Mouse (Mus musculus): ENCODE measurements around the gene Coa6. TPM values are rescaled to one million over a fixed set of nuclear protein-coding genes. Genes with fewer than 3 reads are reported as not detected.
A peak's percentile ranks its signal among the peaks of the same experiment; 100 is the strongest.
"Not testable (repeated sequence)": the region's sequence is repeated elsewhere in the genome, so short reads cannot be mapped to it uniquely, and the experiment has no call there.

The Coa6 gene
- 10 to 100 TPM; 21.7 to 24.6 TPM for total RNA-seq (2021)

- intact Hi-C loops (cut with DNase I), result loop anchor here (5.0 kb wide), 1 partner anchor 525 kb away; the partner anchor contains the start of gene Tomm20
These were observed at the start of gene Coa6 for GRCm38 (mm10) chr8:126422174-126422919. Gene Coa6, plus strand, starts transcription at chr8:126422515.

GRCm38 (mm10) chr8:126379580-126379979, 42.7 kb upstream of the Coa6 start:
- no peak for DNase-seq
- intact Hi-C loops (cut with DNase I), result no loop called here

More at GRCm38 (mm10) chr8:126422174-126422919, at the start of gene Coa6:
- DNase-seq, result peak; percentile 98 to 99

GRCm38 (mm10) chr8:126380141-126380540, 42.2 kb upstream of the Coa6 start:
- intact Hi-C loops (cut with DNase I), result loop anchor here (5.0 to 10.0 kb wide), 2 partner anchors 123 to 425 kb away; no protein-coding TSS in a partner anchor
- DNase-seq, result no peak

- no peak for DNase-seq
- intact Hi-C loops (cut with DNase I), result loop anchor here (5.0 to 10.0 kb wide), 2 partner anchors 124 to 426 kb away; no protein-coding TSS in a partner anchor
These were observed 41.0 kb upstream of the Coa6 start for GRCm38 (mm10) chr8:126381299-126381698.

- DNase-seq, result no peak
- intact Hi-C loops (cut with DNase I), result loop anchor here (5.0 to 10.0 kb wide), 2 partner anchors 125 to 427 kb away; no protein-coding TSS in a partner anchor
These were observed 40.1 kb upstream of the Coa6 start for GRCm38 (mm10) chr8:126382216-126382615.

- DNase-seq, result no peak
- intact Hi-C loops (cut with DNase I), result loop anchor here (5.0 to 10.0 kb wide), 2 partner anchors 125 to 428 kb away; no protein-coding TSS in a partner anchor
These were observed 39.6 kb upstream of the Coa6 start for GRCm38 (mm10) chr8:126382749-126383148.

GRCm38 (mm10) chr8:126387566-126387965, 34.7 kb upstream of the Coa6 start:
- DNase-seq, result no peak
- intact Hi-C loops (cut with DNase I), result loop anchor here (10.0 kb wide), 1 partner anchor 433 kb away; no protein-coding TSS in a partner anchor

GRCm38 (mm10) chr8:126391541-126391940, 30.8 kb upstream of the Coa6 start:
- no peak for DNase-seq
- intact Hi-C loops (cut with DNase I), result no loop called here

GRCm38 (mm10) chr8:126395386-126395785, 26.9 kb upstream of the Coa6 start:
- intact Hi-C loops (cut with DNase I), result no loop called here
- no peak for DNase-seq

- intact Hi-C loops (cut with DNase I), result no loop called here
- DNase-seq, result no peak
These were observed 26.4 kb upstream of the Coa6 start for GRCm38 (mm10) chr8:126395917-126396316.

GRCm38 (mm10) chr8:126398349-126398748, 24.0 kb upstream of the Coa6 start:
- no peak for DNase-seq
- intact Hi-C loops (cut with DNase I), result no loop called here

- intact Hi-C loops (cut with DNase I); DNase-seq: not testable (repeated sequence)
These were observed 17.8 kb upstream of the Coa6 start for GRCm38 (mm10) chr8:126404550-126404949.

- DNase-seq, result no peak
- intact Hi-C loops (cut with DNase I), result no loop called here
These were observed 17.3 kb upstream of the Coa6 start for GRCm38 (mm10) chr8:126405030-126405429.

- intact Hi-C loops (cut with DNase I), result loop anchor here (5.0 kb wide), 1 partner anchor 526 kb away; the partner anchor contains the start of gene Tomm20
- no peak for DNase-seq
These were observed 1.5 kb upstream of the Coa6 start for GRCm38 (mm10) chr8:126420834-126421233.

- intact Hi-C loops (cut with DNase I), result loop anchor here (5.0 kb wide), 1 partner anchor 524 kb away; the partner anchor contains the start of gene Tomm20
These were observed 595 bp downstream of the Coa6 start for GRCm38 (mm10) chr8:126422920-126423300.

GRCm38 (mm10) chr8:126424163-126424562, 1.8 kb downstream of the Coa6 start:
- intact Hi-C loops (cut with DNase I), result loop anchor here (5.0 kb wide), 1 partner anchor 523 kb away; the partner anchor contains the start of gene Tomm20
- DNase-seq, result no peak

More at GRCm38 (mm10) chr8:126422920-126423300, 595 bp downstream of the Coa6 start:
- no peak for DNase-seq

GRCm38 (mm10) chr8:126424946-126425345, 2.6 kb downstream of the Coa6 start:
- intact Hi-C loops (cut with DNase I), result loop anchor here (5.0 kb wide), 1 partner anchor 522 kb away; the partner anchor contains the start of gene Tomm20
- DNase-seq, result no peak

- intact Hi-C loops (cut with DNase I), result no loop called here
These were observed 7.3 kb downstream of the Coa6 start for GRCm38 (mm10) chr8:126429635-126430034.

GRCm38 (mm10) chr8:126433827-126434226, 11.5 kb downstream of the Coa6 start:
- intact Hi-C loops (cut with DNase I), result no loop called here
- no peak for DNase-seq

More at GRCm38 (mm10) chr8:126429635-126430034, 7.3 kb downstream of the Coa6 start:
- DNase-seq, result no peak

GRCm38 (mm10) chr8:126438937-126439336, 16.6 kb downstream of the Coa6 start:
- intact Hi-C loops (cut with DNase I), result no loop called here

GRCm38 (mm10) chr8:126451158-126451557, 28.8 kb downstream of the Coa6 start:
- intact Hi-C loops (cut with DNase I), result no loop called here
- no peak for DNase-seq

More at GRCm38 (mm10) chr8:126438937-126439336, 16.6 kb downstream of the Coa6 start:
- no peak for DNase-seq
